ENCODE assay signal across 27 mouse cellular contexts in the genomic region with DNA sequence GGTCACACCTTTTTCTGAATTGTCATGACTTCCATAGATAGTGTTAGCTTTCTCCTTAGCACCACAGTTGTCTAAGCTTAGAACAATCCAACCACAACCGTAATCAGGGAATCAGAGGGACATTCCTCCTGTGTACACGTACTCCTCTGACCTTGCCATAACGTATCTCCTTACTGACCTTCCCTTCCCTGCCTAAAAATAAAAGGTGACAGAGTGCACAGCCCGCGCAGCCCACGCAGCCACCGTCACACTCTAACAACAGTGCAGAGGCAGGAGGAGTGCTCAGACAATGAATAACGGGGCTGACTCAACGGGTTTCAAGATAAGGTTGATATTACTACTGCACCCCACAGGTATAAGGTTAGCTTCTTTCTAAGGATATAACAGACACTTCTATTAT. TPM values are rescaled to one million over a fixed set of nuclear protein-coding genes. Genes with fewer than 3 reads are reported as not detected.
DNase-seq lines count a peak whose midpoint lies in the region; ATAC-seq lines count a peak whose summit lies in the region.
"Had no signal": no experiment of that assay in that cellular context is flagged by ENCODE, and none has a peak within 500 bp of the region (broad histone marks: within the 10 kb centered on the region; RNA-seq: fewer than 3 reads in every experiment).

No protein-coding gene starts in this region.

- no peak overlapping the region for H3K4me2 ChIP-seq in heart, embryonic 14.5 days (ENCODE audit: low read length)
- H3K4me2 ChIP-seq: embryonic facial prominence, embryonic 13.5 days; hindbrain, embryonic 13.5 days; kidney, embryonic 15.5 days; liver, embryonic 15.5 days; lung, embryonic 14.5 days; midbrain, embryonic 15.5 days; neural tube, embryonic 12.5 days had no signal

- peaks cover 13 to 25% of the 10 kb centered on the region in 2 experiments for H3K4me1 ChIP-seq in heart, embryonic 14.5 days (ENCODE audit: control insufficient read depth in 2 of 2, insufficient read depth in 2 of 2, low read length in 2 of 2)
- H3K4me1 ChIP-seq: embryonic facial prominence, embryonic 13.5 days; midbrain, embryonic 15.5 days; neural tube, embryonic 12.5 days had no signal

- H3K9ac ChIP-seq in heart, embryonic 14.5 days (ENCODE audit: low read length): no peak overlapping the region
- H3K9ac ChIP-seq: embryonic facial prominence, embryonic 13.5 days; hindbrain, embryonic 13.5 days; kidney, embryonic 15.5 days; liver, embryonic 15.5 days; lung, embryonic 14.5 days; midbrain, embryonic 15.5 days; neural tube, embryonic 12.5 days had no signal

- no peaks in the 10 kb centered on the region for H3K9me3 ChIP-seq in heart, embryonic 14.5 days (ENCODE audit: control insufficient read depth, low read length)
- H3K9me3 ChIP-seq: embryonic facial prominence, embryonic 13.5 days; hindbrain, embryonic 13.5 days; kidney, embryonic 15.5 days; liver, embryonic 15.5 days; midbrain, embryonic 15.5 days; neural tube, embryonic 12.5 days had no signal

- peak; percentile 61 for ATAC-seq in heart, embryonic 14.5 days (ENCODE audit: insufficient number of reproducible peaks, insufficient read depth, low FRiP score, low read depth)
- ATAC-seq: forebrain, embryonic 16.5 days; midbrain, embryonic 15.5 days had no signal

- peak overlapping the region; percentile 43 to 51 for H3K27ac ChIP-seq in heart, embryonic 14.5 days (replicated peaks in 1 of 2; ENCODE audit: control insufficient read depth in 1 of 2, insufficient read depth in 1 of 2, low read depth in 2 of 2, low read length in 2 of 2)
- H3K27ac ChIP-seq: embryonic facial prominence, embryonic 13.5 days; hindbrain, embryonic 13.5 days; kidney, embryonic 15.5 days; liver, embryonic 15.5 days; midbrain, embryonic 15.5 days; neural tube, embryonic 12.5 days had no signal

- peaks cover 43% of the 10 kb centered on the region for H3K36me3 ChIP-seq in heart, embryonic 14.5 days (ENCODE audit: control insufficient read depth, insufficient read depth, low read length)

- H3K4me3 ChIP-seq in heart, embryonic 14.5 days (ENCODE audit: control insufficient read depth in 1 of 2, insufficient read depth in 1 of 2, low read depth in 1 of 2, low read length in 2 of 2): no peak overlapping the region
- H3K4me3 ChIP-seq: embryonic facial prominence, embryonic 13.5 days; erythroblast, embryonic 14.5 days; hindbrain, embryonic 13.5 days; kidney, embryonic 15.5 days; liver, embryonic 15.5 days; midbrain, embryonic 15.5 days; neural tube, embryonic 12.5 days had no signal

- H3K27me3 ChIP-seq in heart, embryonic 14.5 days (ENCODE audit: control insufficient read depth, insufficient read depth, low read length): no peaks in the 10 kb centered on the region
- H3K27me3 ChIP-seq: CH12.LX; embryonic facial prominence, embryonic 13.5 days; hindbrain, embryonic 13.5 days; kidney, embryonic 15.5 days; liver, embryonic 15.5 days; midbrain, embryonic 15.5 days; neural tube, embryonic 12.5 days had no signal

- no peak for DNase-seq in heart, adult 8-10 months (ENCODE audit: low spot score)
- peak; percentile 62 for DNase-seq in 3T3-L1 (ENCODE audit: low read depth, low spot score)
- peak; percentile 20 for DNase-seq in NIH3T3 (ENCODE audit: low read depth)
- peak; percentile 46 for DNase-seq in skeletal muscle tissue, adult 2 months (ENCODE audit: low read depth, low spot score)
- no peak for DNase-seq in urinary bladder, postnatal 4 days (ENCODE audit: low spot score in 2 of 2)
- DNase-seq: adrenal gland, postnatal 10 days; cerebellum, adult 18-20 months; cerebellum, postnatal 10 days; heart, postnatal 4 days; kidney, adult 11 months; kidney, postnatal 25 days; liver; lung, embryonic 14.5 days; lung, postnatal 14 days; right cerebral cortex, adult 18-20 months; thymus, adult 2 months; thymus, postnatal 4 days had no signal

- whole genome bisulfite sequencing in heart, embryonic 14.5 days: 25% methylated on average over 9 of the region's 9 CpGs

RNA-seq across cellular contexts. Expression of a gene that starts 14.1 kb away (rescaled TPM):
- 54.1 and 56.9 TPM in 2 replicates for polyA plus RNA-seq in heart, embryonic 14.5 days (2014; fragmentation: Nextera tagmentation; extraction: Ambion mirVana)
- 10 to 100 TPM; 77.0 to 92.6 (median 86.4) TPM for total RNA-seq in heart, adult 8-10 months (2022)

Comparison
In these comparisons a context has a peak if more than half of its experiments do, and no peak if none do; other contexts are left out.
1. DNase-seq: peak in 3T3-L1 (single experiment), NIH3T3 (single experiment) and skeletal muscle tissue, adult 2 months (single experiment); none in heart, adult 8-10 months (single experiment) and urinary bladder, postnatal 4 days (0 of 2).